Mouse (Mus musculus) spleen, adult 2 months (tissue): ENCODE data around the gene Sowahd. TPM values are rescaled to one million over a fixed set of nuclear protein-coding genes. Genes with fewer than 3 reads are reported as not detected.
A peak's percentile ranks its signal among the peaks of the same experiment; 100 is the strongest.
"Not testable (repeated sequence)": the region's sequence is repeated elsewhere in the genome, so short reads cannot be mapped to it uniquely, and the experiment has no call there.

Source experiments
- DNase-seq, 2 experiments: peaks; one replicate each; pipeline versions ENCODE4 v3.0.0 to v3.0.0-alpha.2; 2012 to 2021; ENCODE audit warnings: low spot score in 2 of 2, low read depth in 1 of 2
- H3K27ac ChIP-seq: fragments of 200-500 bp; 2 replicates; pipeline ENCODE4 v1.5.1; 2012; ENCODE audit warnings: low read length, inconsistent platforms; ENCODE audit not compliant: insufficient read depth
- H3K27me3 ChIP-seq: fragments of 200-500 bp; 2 replicates; pipeline ENCODE4 v1.6.1; 2012; ENCODE audit warnings: mild to moderate bottlenecking, moderate library complexity, low read length, inconsistent platforms; ENCODE audit not compliant: control insufficient read depth, insufficient read depth
- H3K36me3 ChIP-seq: fragments of 200-500 bp; 2 replicates; pipeline ENCODE4 v1.6.1; 2012; ENCODE audit warnings: mild to moderate bottlenecking, low read length, inconsistent platforms; ENCODE audit not compliant: control insufficient read depth, insufficient read depth
- H3K4me1 ChIP-seq: fragments of 200-500 bp; 2 replicates; pipeline ENCODE4 v1.6.1; 2011; ENCODE audit warnings: inconsistent platforms; ENCODE audit not compliant: control insufficient read depth, insufficient read depth, insufficient read length
- H3K4me3 ChIP-seq: fragments of 200-500 bp; 2 replicates; pipeline ENCODE4 v1.5.1; 2011; ENCODE audit warnings: mild to moderate bottlenecking, inconsistent platforms; ENCODE audit not compliant: insufficient read depth, insufficient read length; ENCODE audit errors: extremely low read depth
- CTCF ChIP-seq: fragments of 200-500 bp; IDR thresholded peaks from 2 replicates; pipeline ENCODE4 v1.5.1; 2011; ENCODE audit warnings: mild to moderate bottlenecking, inconsistent platforms; ENCODE audit not compliant: insufficient read depth, insufficient read length, insufficient replicate concordance; ENCODE audit errors: extremely low read depth
- POLR2A ChIP-seq: fragments of 200-500 bp; IDR thresholded peaks from 2 replicates; pipeline ENCODE4 v1.6.1; 2011; ENCODE audit warnings: low read depth, low read length, inconsistent platforms
- WGBS: fragments of 180-500 bp; shearing (Covaris S2); methylation state at CpG from one replicate; pipeline ENCODE4 v1.1.7; 2018; 5-methylcytosine and 5-hydroxymethylcytosine counted together
- polyA plus RNA-seq: library from polyadenylated mRNA; depleted of rRNA; stranded (reverse); fragments of >200 nt; gene quantifications from 2 replicates; pipeline ENCODE4 v1.2.3, GENCODE M21; 2012

The Sowahd gene
- polyA plus RNA-seq, 1 experiment, result 0.08 TPM

DNA sequence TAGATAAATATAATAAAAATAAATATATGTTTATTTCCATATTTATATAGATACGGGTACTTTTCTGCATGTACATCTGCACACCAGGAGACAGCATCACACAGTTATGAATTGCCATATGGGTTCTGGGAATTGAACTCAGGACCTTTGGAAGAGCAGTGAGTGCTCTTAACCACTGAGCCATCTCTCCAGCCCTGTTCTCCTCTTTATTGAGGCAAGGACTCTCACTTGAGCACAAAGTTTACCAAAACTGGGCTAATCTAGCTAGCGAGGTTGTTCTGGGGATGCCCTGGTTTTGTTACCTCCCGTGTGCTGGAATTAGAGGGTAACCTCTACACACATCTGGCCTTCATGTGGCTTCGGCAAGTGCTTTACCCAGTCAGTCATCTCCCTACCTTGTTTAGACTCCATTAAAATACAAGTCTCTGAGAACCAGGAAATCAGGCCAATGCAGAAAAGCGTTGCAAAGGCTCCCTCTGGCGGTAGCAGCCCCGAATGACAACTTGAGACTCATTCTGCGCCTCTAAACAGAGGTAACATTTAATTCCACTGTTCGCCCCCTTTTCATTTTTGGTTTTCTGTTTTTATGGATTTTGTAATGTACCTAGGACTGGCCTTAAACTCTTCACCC lies 25.7 kb downstream of the Sowahd start:
- 37% methylated on average over 9 of the region's 9 CpGs for WGBS
- no peak overlapping the region for H3K27ac ChIP-seq
- peak in 1 of 2 experiments; percentile 46 for DNase-seq
- no peaks in the 10 kb centered on the region for H3K4me1 ChIP-seq
- peak; percentile 70; the same call in 1 of the 2 replicates for TF ChIP-seq CTCF
- TF ChIP-seq POLR2A, result no peak
- H3K4me3 ChIP-seq, result no peak overlapping the region
- no peaks in the 10 kb centered on the region for H3K36me3 ChIP-seq
- H3K27me3 ChIP-seq, result no peaks in the 10 kb centered on the region

DNA sequence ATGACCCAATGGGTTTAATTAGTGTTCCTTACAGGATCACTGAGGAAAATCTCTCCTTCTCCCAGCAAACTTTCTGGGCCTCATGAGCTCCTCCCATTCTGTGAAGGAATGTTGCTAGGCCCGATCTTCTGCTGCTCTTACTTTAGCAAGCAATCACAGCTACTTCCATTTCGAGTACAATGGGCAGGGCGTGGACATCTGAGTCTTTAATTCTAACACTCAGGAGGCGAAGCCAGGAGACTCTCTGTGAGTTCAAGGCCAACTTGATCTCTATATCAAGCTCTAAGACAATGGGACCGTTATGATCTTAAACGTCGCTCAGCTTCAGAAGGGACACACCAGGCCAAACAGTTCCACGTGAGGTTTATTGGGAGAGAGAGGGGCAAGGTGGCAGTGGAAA lies 28.0 kb downstream of the Sowahd start:
- WGBS, result 82% methylated on average over 8 of the region's 8 CpGs
- H3K4me1 ChIP-seq, result no peaks in the 10 kb centered on the region
- TF ChIP-seq POLR2A (no peak), CTCF (no peak)
- H3K27ac ChIP-seq, result no peak overlapping the region
- H3K4me3 ChIP-seq, result no peak overlapping the region
- peaks cover 2% of the 10 kb centered on the region; the same call in 1 of the 2 replicates for H3K36me3 ChIP-seq
- DNase-seq, result no peak
- H3K27me3 ChIP-seq, result no peaks in the 10 kb centered on the region

DNA sequence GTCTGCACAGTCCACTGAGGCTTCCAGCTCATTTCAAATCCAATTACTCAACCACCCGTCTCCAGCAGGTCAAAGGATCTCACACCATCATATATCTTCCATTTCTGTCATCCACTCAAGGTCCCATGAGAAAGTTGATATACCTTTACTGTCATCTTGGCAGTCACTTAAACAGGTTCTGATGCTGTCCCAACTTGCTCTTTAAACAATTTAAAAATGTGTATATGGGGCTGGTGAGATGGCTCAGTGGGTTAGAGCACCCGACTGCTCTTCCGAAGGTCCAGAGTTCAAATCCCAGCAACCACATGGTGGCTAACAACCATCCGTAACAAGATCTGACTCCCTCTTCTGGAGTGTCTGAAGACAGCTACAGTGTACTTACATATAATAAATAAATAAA lies 31.7 kb downstream of the Sowahd start:
- DNase-seq, H3K27me3 ChIP-seq, H3K27ac ChIP-seq, H3K4me3 ChIP-seq, H3K36me3 ChIP-seq, H3K4me1 ChIP-seq: not testable (repeated sequence)
- WGBS, result 79% methylated on average over 4 of the region's 4 CpGs

DNA sequence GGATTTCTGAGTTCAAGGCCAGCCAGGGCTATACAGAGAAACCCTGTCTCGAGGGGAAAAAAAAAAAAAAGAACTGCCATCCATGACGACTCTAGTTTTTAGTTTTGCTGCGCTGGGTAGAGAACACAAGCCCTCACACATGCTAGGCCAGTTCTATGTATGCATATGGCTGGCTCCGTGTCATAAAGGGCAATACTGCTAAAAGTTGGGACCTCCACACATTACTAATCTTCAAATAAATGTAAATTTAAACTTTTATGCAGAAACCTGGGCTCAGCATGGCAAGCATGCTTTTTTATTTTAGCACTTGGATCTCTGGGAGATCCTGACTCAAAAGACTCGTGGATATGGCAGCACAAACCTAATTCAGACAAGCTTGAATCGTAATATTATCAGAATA lies 32.5 kb downstream of the Sowahd start:
- TF ChIP-seq POLR2A, result no peak
- no peak for TF ChIP-seq CTCF
- Histone ChIP-seq H3K27ac (no peak overlapping the region), H3K4me1 (no peaks in the 10 kb centered on the region; the same call in 1 of the 2 replicates), H3K27me3 (no peaks in the 10 kb centered on the region), H3K4me3 (no peak overlapping the region), H3K36me3 (peaks cover 6% of the 10 kb centered on the region)
- no peak for DNase-seq
- 56% methylated on average over 6 of the region's 6 CpGs for WGBS

DNA sequence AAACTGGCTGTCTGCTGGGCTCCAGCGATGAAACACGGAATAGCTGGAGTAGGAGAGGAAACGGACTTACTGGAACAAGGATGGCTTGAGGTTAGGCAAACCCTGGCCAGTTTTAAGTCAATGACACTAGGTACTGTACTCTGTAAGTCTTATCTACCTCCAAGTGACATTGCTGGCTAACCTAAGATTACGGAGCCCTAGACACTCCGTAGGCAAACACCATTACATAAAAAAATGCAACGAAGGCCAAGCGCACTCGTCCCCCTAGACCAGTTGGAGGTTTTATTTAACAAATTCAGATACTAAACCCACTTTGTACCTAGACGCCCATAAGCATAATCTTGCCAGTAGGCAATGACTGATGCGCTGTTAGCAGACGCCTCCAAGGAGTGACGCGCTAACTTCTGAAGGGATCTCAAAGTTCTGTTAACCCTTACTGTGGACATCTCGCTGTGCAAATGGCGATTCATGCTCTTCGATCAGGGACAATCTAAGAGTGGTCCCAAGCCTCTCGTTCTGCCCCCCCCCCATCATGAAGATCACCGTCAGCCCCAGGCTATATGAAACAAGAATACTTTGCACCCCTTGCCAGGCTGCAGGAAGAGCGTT lies 35.8 kb downstream of the Sowahd start:
- no peak for TF ChIP-seq POLR2A
- TF ChIP-seq CTCF, result no peak
- WGBS, result 26% methylated on average over 19 of the region's 19 CpGs
- Histone ChIP-seq H3K4me3 (peak overlapping the region; percentile 73), H3K4me1 (peaks cover 3% of the 10 kb centered on the region), H3K27me3 (no peaks in the 10 kb centered on the region), H3K36me3 (peaks cover 6% of the 10 kb centered on the region), H3K27ac (peak overlapping the region; percentile 56)
- no peak for DNase-seq

DNA sequence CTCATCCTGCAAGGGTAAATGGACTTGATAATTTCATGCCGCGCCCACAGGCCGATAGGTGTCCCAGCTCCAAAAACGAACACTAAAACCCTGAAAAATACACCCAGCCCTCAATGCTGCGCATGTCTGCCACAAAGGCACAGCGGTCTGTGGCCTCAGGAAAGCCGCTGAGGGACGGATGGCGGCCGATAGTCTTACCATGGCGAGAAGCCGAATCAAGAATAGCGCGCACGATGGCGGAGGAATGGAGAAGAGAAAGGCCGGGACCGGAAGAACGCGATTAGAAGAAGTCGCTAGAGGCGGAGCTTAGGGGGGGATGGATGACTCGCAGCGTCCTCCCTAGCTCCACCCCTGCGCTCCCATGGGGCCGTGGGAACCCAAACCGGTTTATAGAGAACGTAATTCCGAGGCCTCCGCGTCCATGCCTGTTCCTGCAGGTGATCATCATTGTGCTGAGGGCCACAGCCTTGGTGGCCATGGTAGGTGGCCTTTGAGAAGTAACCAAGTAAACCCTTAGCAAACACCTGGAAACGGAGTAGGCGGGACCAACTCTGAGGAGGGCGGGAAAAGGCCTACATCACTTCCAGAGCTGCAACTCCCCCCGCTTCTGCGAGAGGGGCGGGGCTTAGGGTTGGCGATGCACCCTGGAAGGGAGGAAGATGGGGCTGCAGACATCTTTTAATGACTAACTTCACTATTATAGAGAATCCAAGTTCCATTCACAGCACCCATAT lies 36.4 kb downstream of the Sowahd start, which contains the start of gene Rpl39:
Gene Rpl39 (minus strand): TSS at position 476 of the 734 bp plus-strand sequence.
- Histone ChIP-seq H3K4me3 (peak within 1 kb of the TSS; percentile 73), H3K27me3 (no peaks in the 10 kb centered on the region), H3K4me1 (peaks cover 3% of the 10 kb centered on the region), H3K36me3 (peaks cover 6% of the 10 kb centered on the region), H3K27ac (peak within 1 kb of the TSS; percentile 95)
- 20% methylated on average over 38 of the region's 38 CpGs for WGBS
- peak; percentile 84 for DNase-seq
- TF ChIP-seq POLR2A (peak; percentile 69), CTCF (no peak)

DNA sequence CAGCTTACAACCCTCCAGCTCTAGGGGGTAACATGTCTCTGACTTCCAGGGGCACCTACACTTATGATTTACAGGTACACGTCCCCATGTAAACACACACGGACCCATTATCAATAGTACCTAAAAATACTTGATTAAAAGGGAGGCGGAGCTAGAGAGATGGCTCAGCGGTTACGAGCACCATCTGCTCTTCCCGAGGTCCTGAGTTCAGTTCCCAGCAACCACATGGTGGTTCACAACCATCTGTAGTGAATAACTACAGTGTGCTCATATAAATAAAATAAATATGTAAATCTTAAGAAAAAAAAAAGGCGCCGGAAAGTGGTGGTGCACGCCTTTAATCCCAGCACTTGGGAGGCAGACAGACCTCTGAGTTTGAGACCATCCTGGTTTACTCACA lies 37.0 kb downstream of the Sowahd start:
- Histone ChIP-seq H3K4me1 (peaks cover 3% of the 10 kb centered on the region), H3K36me3 (peaks cover 5% of the 10 kb centered on the region), H3K4me3 (peak overlapping the region; percentile 73; the same call in 1 of the 2 replicates), H3K27me3 (no peaks in the 10 kb centered on the region), H3K27ac (peak overlapping the region; percentile 95)
- WGBS, result 22% methylated on average over 9 of the region's 9 CpGs
- no peak for DNase-seq
- TF ChIP-seq CTCF (no peak), POLR2A (no peak)
